Mouse (Mus musculus): ENCODE results near the gene Asprv1. TPM values are rescaled to one million over a fixed set of nuclear protein-coding genes. Genes with fewer than 3 reads are reported as not detected.

The Asprv1 gene
- total and polyA plus RNA-seq, 3 experiments: 0.33 TPM; not detected in 2

DNA sequence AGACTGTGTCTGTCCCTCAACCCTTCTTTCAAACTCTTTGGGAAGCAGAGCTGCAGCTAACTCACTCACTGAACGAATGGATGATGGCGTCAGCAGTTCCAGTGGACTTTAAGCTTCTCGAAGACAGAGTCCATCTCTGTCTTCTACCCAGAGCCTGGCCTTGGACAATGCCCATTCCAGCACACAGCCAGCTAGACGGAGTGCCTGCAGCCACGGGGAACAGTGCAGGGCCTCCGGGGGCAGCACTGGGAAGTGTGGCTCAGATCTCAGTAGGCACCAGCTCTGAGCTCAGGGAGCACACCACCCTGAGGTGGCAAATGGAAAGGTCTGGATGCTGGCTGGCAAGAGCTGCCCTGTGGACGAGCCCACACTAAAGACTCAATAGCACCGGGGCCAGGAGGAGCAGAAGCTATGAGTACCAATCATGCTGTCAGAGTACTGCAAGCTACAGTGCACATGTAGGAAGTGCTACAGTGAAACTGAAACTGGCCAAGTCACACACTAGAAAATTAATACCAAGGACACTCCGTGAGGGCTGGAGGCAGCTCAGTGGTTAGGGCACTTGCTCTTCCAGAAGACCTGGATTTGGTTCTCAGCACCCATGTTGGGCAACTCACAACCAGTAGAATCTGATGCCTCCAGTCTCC is 26.4 kb downstream of the Asprv1 start:
- Histone ChIP-seq H3K27me3 (ENCODE audit: insufficient read depth, low read length) (no peaks in the 10 kb centered on the region), H3K9me3 (replicated peaks) (no peaks in the 10 kb centered on the region), H3K4me1 (ENCODE audit: insufficient read depth, low read depth, low read length) (peaks cover 2% of the 10 kb centered on the region; the same call in 1 of the 2 replicates), H3K4me3 (ENCODE audit: low read depth, low read length) (no peak overlapping the region), H3K36me3 (replicated peaks) (peaks cover 92% of the 10 kb centered on the region)
- no peak for DNase-seq (ENCODE audit: low spot score)
- TF ChIP-seq CTCF (IDR thresholded peaks at IDR 0.05; ENCODE audit: low read depth, low read length) (no peak), GATA2 (IDR thresholded peaks at IDR 0.05; ENCODE audit: borderline replicate concordance, low read depth, low read length) (no peak), GATA1 (IDR thresholded peaks at IDR 0.05; ENCODE audit: borderline replicate concordance, low read length) (no peak), TAL1 (conservative IDR thresholded peaks at IDR 0.05; ENCODE audit: low read depth, low read length) (no peak), POLR2AphosphoS5 (IDR thresholded peaks at IDR 0.05; ENCODE audit: insufficient replicate concordance, low read depth, low read length) (no peak)
- no peak for ATAC-seq (ENCODE audit: extremely low read depth, insufficient number of reproducible peaks, low FRiP score, poor library complexity, severe bottlenecking)

DNA sequence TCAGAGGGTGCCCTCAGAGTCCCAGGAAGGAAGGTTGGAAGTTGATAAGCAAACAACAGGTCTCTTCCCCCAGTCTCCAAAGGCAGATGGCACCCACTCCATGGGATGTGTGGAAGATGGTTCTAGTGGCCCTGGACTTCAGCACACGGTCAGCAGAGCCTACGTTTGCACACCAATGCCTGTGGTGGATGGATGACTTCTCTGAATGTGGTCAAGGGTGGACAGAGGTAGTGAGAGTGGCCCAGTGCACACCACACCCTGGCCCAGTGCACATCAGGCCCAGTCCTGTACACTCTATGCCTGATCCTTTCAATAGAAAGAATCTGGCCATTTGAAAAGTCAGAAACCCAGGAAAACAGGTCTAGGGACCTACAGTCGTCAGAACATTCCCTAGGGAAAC is 30.5 kb downstream of the Asprv1 start:
- DNase-seq (ENCODE audit: low spot score): no peak
- H3K9me3 ChIP-seq (replicated peaks): no peaks in the 10 kb centered on the region
- peaks cover 12% of the 10 kb centered on the region for H3K4me1 ChIP-seq (ENCODE audit: insufficient read depth, low read depth, low read length)
- no peak overlapping the region for H3K4me3 ChIP-seq (ENCODE audit: low read depth, low read length)
- TF ChIP-seq GATA1 (IDR thresholded peaks at IDR 0.05; ENCODE audit: borderline replicate concordance, low read length): no peak
- TF ChIP-seq GATA2 (IDR thresholded peaks at IDR 0.05; ENCODE audit: borderline replicate concordance, low read depth, low read length): no peak
- TF ChIP-seq POLR2AphosphoS5 (IDR thresholded peaks at IDR 0.05; ENCODE audit: insufficient replicate concordance, low read depth, low read length): no peak
- TF ChIP-seq TAL1 (conservative IDR thresholded peaks at IDR 0.05; ENCODE audit: low read depth, low read length): no peak
- TF ChIP-seq CTCF (IDR thresholded peaks at IDR 0.05; ENCODE audit: low read depth, low read length): no peak
- ATAC-seq (ENCODE audit: extremely low read depth, insufficient number of reproducible peaks, low FRiP score, poor library complexity, severe bottlenecking): no peak
- H3K27me3 ChIP-seq (ENCODE audit: insufficient read depth, low read length): no peaks in the 10 kb centered on the region
- H3K36me3 ChIP-seq (replicated peaks): peaks cover 92% of the 10 kb centered on the region

DNA sequence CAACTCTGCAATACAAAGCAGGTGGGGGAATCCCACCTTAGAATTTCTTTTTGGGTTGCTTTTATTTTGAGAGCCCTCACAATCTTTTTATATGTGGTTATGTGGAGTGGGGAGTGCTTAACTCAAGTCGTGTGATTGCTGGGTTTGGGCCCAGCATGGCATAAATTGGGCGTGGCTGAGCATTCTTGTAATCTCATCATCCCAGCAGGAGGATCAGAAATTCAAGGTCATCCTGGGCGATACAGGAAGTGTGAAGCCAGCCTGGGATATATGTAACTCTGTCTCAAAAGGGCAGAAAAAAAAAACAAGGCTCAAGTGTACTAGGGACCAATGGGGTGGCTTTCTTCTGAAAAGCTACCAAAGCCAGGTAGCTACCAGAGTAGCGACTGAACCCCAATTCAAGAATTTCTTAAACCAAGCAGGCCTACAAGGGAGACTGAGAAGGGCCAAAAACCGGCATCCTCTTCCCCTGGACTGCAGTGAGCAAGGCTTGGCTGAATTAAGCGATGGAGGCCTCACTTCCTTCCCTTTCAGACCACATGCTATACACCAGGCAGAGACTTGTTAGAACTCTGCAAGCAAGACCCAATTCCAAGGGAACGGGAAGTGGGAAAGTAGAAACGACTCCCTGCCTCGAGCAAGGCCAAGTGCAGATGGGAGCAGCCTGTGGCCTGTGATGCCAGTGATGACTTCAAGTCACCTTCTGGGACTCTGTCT is 32.4 kb downstream of the Asprv1 start:
- H3K4me3 ChIP-seq (ENCODE audit: low read depth, low read length): no peak overlapping the region
- ATAC-seq (ENCODE audit: extremely low read depth, insufficient number of reproducible peaks, low FRiP score, poor library complexity, severe bottlenecking) (no peak), DNase-seq (ENCODE audit: low spot score) (no peak)
- peaks cover 24% of the 10 kb centered on the region for H3K4me1 ChIP-seq (ENCODE audit: insufficient read depth, low read depth, low read length)
- TF ChIP-seq GATA1 (IDR thresholded peaks at IDR 0.05; ENCODE audit: borderline replicate concordance, low read length): no peak
- TF ChIP-seq TAL1 (conservative IDR thresholded peaks at IDR 0.05; ENCODE audit: low read depth, low read length): no peak
- TF ChIP-seq CTCF (IDR thresholded peaks at IDR 0.05; ENCODE audit: low read depth, low read length): no peak
- TF ChIP-seq GATA2 (IDR thresholded peaks at IDR 0.05; ENCODE audit: borderline replicate concordance, low read depth, low read length): no peak
- no peak for TF ChIP-seq POLR2AphosphoS5 (IDR thresholded peaks at IDR 0.05; ENCODE audit: insufficient replicate concordance, low read depth, low read length)
- H3K27me3 ChIP-seq (ENCODE audit: insufficient read depth, low read length): no peaks in the 10 kb centered on the region
- H3K36me3 ChIP-seq (replicated peaks): peaks cover 92% of the 10 kb centered on the region
- no peaks in the 10 kb centered on the region for H3K9me3 ChIP-seq (replicated peaks)

DNA sequence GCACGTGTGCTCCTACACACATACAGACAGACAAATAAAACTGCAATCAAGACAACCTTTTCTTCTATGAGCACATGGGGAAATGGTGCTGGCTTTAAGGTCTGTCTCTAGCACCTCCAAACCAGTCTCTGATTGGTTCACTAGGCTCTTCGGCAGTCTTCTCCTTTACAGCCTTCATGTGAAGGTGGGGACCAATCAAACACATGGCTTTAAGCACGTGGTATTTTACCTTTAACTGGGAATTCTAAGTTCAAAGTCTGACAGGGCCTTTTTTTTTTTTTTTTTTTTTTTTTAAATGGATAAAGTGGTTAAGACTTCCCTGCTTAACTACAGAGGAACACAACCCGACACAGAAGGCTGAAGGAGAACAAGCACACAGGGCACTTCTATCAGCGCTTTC is 37.1 kb downstream of the Asprv1 start:
- Histone ChIP-seq H3K4me3 (ENCODE audit: low read depth, low read length) (no peak overlapping the region; the same call in 1 of the 2 replicates), H3K36me3 (replicated peaks) (peaks cover 64% of the 10 kb centered on the region), H3K4me1 (ENCODE audit: insufficient read depth, low read depth, low read length) (peaks cover 63% of the 10 kb centered on the region), H3K9me3 (replicated peaks) (no peaks in the 10 kb centered on the region), H3K27me3 (ENCODE audit: insufficient read depth, low read length) (no peaks in the 10 kb centered on the region)
- ATAC-seq (ENCODE audit: extremely low read depth, insufficient number of reproducible peaks, low FRiP score, poor library complexity, severe bottlenecking) (no peak), DNase-seq (ENCODE audit: low spot score) (no peak)
- TF ChIP-seq GATA2 (IDR thresholded peaks at IDR 0.05; ENCODE audit: borderline replicate concordance, low read depth, low read length) (no peak), POLR2AphosphoS5 (IDR thresholded peaks at IDR 0.05; ENCODE audit: insufficient replicate concordance, low read depth, low read length) (no peak), CTCF (IDR thresholded peaks at IDR 0.05; ENCODE audit: low read depth, low read length) (no peak), TAL1 (conservative IDR thresholded peaks at IDR 0.05; ENCODE audit: low read depth, low read length) (no peak), GATA1 (IDR thresholded peaks at IDR 0.05; ENCODE audit: borderline replicate concordance, low read length) (no peak)

DNA sequence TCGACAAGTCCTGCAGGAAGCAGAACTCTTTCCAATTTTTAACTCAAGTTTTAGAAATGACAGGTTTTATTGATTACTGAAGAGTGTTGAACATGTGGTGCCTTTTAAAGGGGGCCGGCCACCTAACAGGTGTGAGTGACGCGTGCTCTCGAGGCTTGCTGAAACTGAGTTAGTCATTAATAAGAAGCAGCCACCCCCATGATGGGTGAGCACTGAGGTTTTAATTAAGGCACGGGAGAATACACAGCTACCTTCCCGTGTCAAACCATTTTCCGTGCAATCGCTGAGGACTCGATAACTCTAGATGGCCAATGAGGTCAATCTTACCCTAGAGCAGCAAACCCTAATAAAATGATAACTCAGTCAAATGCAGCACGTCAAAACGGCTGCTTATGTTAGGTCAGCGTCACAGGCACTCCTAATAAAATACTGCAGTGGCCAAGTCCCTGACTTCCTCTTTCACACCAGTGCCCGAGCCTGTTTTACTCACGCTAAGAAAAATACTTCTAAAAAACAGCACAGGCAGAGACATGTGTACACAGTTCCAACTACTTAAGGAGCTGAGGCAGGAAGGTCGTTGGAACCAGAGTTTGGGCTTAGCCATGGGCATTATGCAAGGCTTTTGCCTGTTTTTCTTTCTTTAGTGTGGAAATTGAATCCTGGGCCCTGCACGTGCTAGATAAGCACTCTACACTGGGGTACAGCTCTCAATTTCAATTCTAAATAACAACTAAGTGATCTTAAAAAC is 37.8 kb downstream of the Asprv1 start:
- peaks cover 59% of the 10 kb centered on the region for H3K36me3 ChIP-seq (replicated peaks)
- no peak for TF ChIP-seq TAL1 (conservative IDR thresholded peaks at IDR 0.05; ENCODE audit: low read depth, low read length)
- no peak for TF ChIP-seq CTCF (IDR thresholded peaks at IDR 0.05; ENCODE audit: low read depth, low read length)
- no peak for TF ChIP-seq GATA1 (IDR thresholded peaks at IDR 0.05; ENCODE audit: borderline replicate concordance, low read length)
- TF ChIP-seq POLR2AphosphoS5 (IDR thresholded peaks at IDR 0.05; ENCODE audit: insufficient replicate concordance, low read depth, low read length): no peak
- no peak for TF ChIP-seq GATA2 (IDR thresholded peaks at IDR 0.05; ENCODE audit: borderline replicate concordance, low read depth, low read length)
- DNase-seq (ENCODE audit: low spot score) (peak; percentile 60), ATAC-seq (ENCODE audit: extremely low read depth, insufficient number of reproducible peaks, low FRiP score, poor library complexity, severe bottlenecking) (peak; percentile 9; the same call in 1 of the 2 replicates)
- no peaks in the 10 kb centered on the region for H3K27me3 ChIP-seq (ENCODE audit: insufficient read depth, low read length)
- H3K4me3 ChIP-seq (ENCODE audit: low read depth, low read length): peak overlapping the region; percentile 42; the same call in 1 of the 2 replicates
- no peaks in the 10 kb centered on the region for H3K9me3 ChIP-seq (replicated peaks)
- H3K4me1 ChIP-seq (ENCODE audit: insufficient read depth, low read depth, low read length): peaks cover 59% of the 10 kb centered on the region
